Mouse (Mus musculus) thymus, adult 2 months (tissue): ENCODE results near the gene Thada.

Source experiments
- CTCF ChIP-seq: fragments of 200-500 bp; IDR thresholded peaks from 2 replicates; pipeline ENCODE4 v1.5.1; 2012; ENCODE audit warnings: mild to moderate bottlenecking, control low read depth, low read length, moderate library complexity, borderline replicate concordance; ENCODE audit not compliant: control insufficient read depth, poor library complexity, insufficient read depth; ENCODE audit errors: extremely low read depth
- POLR2A ChIP-seq: fragments of 200-500 bp; IDR thresholded peaks from 2 replicates; pipeline ENCODE4 v1.6.1; 2012; ENCODE audit warnings: mild to moderate bottlenecking, low read length, control low read depth, moderate library complexity; ENCODE audit not compliant: control insufficient read depth, poor library complexity, insufficient read depth; ENCODE audit errors: extremely low read depth

GRCm38 (mm10) chr17:84492255-84492880 is 26.4 kb upstream of the Thada start:
- TF ChIP-seq CTCF (no peak), POLR2A (no peak)
